Mouse (Mus musculus) ES-E14 (cell line): ENCODE data around the gene Pgs1. TPM values are rescaled to one million over a fixed set of nuclear protein-coding genes. Genes with fewer than 3 reads are reported as not detected.

ENCODE experiments used
- DNase-seq: peaks from one replicate; pipeline ENCODE4 v3.0.0-alpha.2; 2013; ENCODE audit warnings: low read depth, low spot score
- H3K27ac ChIP-seq: 2 replicates; pipeline ENCODE4 v1.5.1; 2012; ENCODE audit warnings: low read depth, mild to moderate bottlenecking, low read length, moderate library complexity, mixed read lengths; ENCODE audit not compliant: poor library complexity, insufficient read depth, severe bottlenecking
- H3K36me3 ChIP-seq: 2 replicates; pipeline ENCODE4 v1.6.1; 2012; ENCODE audit warnings: mild to moderate bottlenecking, low read length, moderate library complexity, mixed read lengths; ENCODE audit not compliant: control insufficient read depth, poor library complexity, insufficient read depth, severe bottlenecking
- H3K4me1 ChIP-seq, 2 experiments: fragments of 150-350 bp in 1 of 2; sonication (generic) in 1 of 2; 2 replicates each; pipeline ENCODE4 v1.6.1; 2012; ENCODE audit warnings: low read length in 2 of 2, mild to moderate bottlenecking in 1 of 2, mixed read lengths in 1 of 2; ENCODE audit not compliant: control insufficient read depth in 2 of 2, insufficient read depth in 2 of 2, poor library complexity in 1 of 2
- H3K4me3 ChIP-seq, 2 experiments: fragments of 150-350 bp in 1 of 2; sonication (generic) in 1 of 2; 2 replicates each; pipeline ENCODE4 v1.5.1; 2012; ENCODE audit warnings: low read length in 2 of 2, low read depth in 1 of 2, mild to moderate bottlenecking in 1 of 2, mixed read lengths in 1 of 2; ENCODE audit not compliant: insufficient read depth in 1 of 2, poor library complexity in 1 of 2, severe bottlenecking in 1 of 2
- H3K9ac ChIP-seq: 2 replicates; pipeline ENCODE4 v1.6.1; 2012; ENCODE audit warnings: low read depth, mild to moderate bottlenecking, low read length, mixed read lengths; ENCODE audit not compliant: poor library complexity, insufficient read depth, severe bottlenecking
- H3K9me3 ChIP-seq: fragments of 150-350 bp; sonication (generic); 2 replicates; pipeline ENCODE4 v1.6.1; 2012; ENCODE audit warnings: low read depth, mild to moderate bottlenecking, low read length; ENCODE audit not compliant: control insufficient read depth, insufficient read depth
- CHD2 ChIP-seq: IDR thresholded peaks from 2 replicates; pipeline ENCODE4 v1.6.1; 2014; ENCODE audit warnings: mild to moderate bottlenecking, low read depth, low read length, inconsistent platforms
- HCFC1 ChIP-seq: IDR thresholded peaks from 2 replicates; pipeline ENCODE4 v1.6.1; 2012; ENCODE audit warnings: low read length, inconsistent platforms, borderline replicate concordance; ENCODE audit not compliant: insufficient read depth
- MAFK ChIP-seq: IDR thresholded peaks from 2 replicates; pipeline ENCODE4 v1.6.1; 2014; ENCODE audit warnings: mild to moderate bottlenecking, low read depth, low read length, inconsistent platforms; ENCODE audit not compliant: insufficient read depth
- ZC3H11A ChIP-seq: IDR thresholded peaks from 2 replicates; pipeline ENCODE4 v1.6.1; 2012; ENCODE audit warnings: low read depth, mild to moderate bottlenecking, inconsistent platforms, low read length, borderline replicate concordance
- ZNF384 ChIP-seq: IDR thresholded peaks from 2 replicates; pipeline ENCODE4 v1.6.1; 2012; ENCODE audit warnings: low read depth, low read length, inconsistent platforms
- in situ Hi-C, 2 experiments: fragments of 600-800 bp; cut with MboI; formaldehyde crosslinking; loops; one replicate each; pipeline ENCODE4 v1.15.1; 2025; ENCODE audit warnings: low sequenced_read_pairs in 2 of 2, inconsistent platforms in 1 of 2; ENCODE audit not compliant: unreplicated experiment in 2 of 2
- total RNA-seq: library from RNA; depleted of rRNA; stranded (reverse); fragments of 300-350 nt; gene quantifications from 2 replicates; pipeline ENCODE4 v1.2.3, GENCODE M21; 2012

Gene Pgs1
- total RNA-seq, 1 experiment = 95.2 TPM

GRCm38 (mm10) chr11:118043293-118043907, 57.3 kb downstream of the Pgs1 start:
- no peak for TF ChIP-seq CHD2
- no peak for TF ChIP-seq ZNF384
- TF ChIP-seq ZC3H11A = no peak
- no peak for TF ChIP-seq MAFK
- TF ChIP-seq HCFC1 = no peak
- no peak for DNase-seq
- Histone ChIP-seq H3K4me1 (peaks cover 6 to 17% of the 10 kb centered on the region in 2 experiments), H3K36me3 (no peaks in the 10 kb centered on the region), H3K4me3 (no peak overlapping the region), H3K9me3 (no peaks in the 10 kb centered on the region), H3K27ac (no peak overlapping the region), H3K9ac (peak overlapping the region; percentile 33; the same call in 1 of the 2 replicates)
- in situ Hi-C loops = no loop called here

DNA sequence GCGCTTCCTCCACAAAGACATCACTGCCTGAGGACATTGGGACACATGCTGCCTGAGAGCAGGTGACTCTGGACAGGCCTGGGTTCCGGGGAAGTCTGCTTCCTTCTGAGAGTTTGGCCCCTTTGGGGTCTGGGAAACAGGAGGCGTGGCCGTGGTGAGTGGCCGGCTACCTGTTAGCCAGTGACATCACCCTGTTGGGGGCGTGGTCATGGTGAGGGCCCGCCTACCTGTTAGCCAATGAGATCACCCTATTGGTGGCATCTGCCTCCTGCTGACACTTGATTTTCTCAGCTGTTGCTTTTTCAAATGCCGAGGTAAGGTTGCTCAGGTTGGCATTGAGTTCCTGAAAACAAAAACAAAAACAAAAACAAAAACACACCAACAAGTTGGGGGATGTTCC, 63.5 kb downstream of the Pgs1 start:
- H3K36me3 ChIP-seq = no peaks in the 10 kb centered on the region
- TF ChIP-seq HCFC1 = no peak
- 0 out of 2 replicates have a peak, but pooled peaks have one; percentile 29 for TF ChIP-seq MAFK
- TF ChIP-seq CHD2 = 0 out of 2 replicates have a peak, but pooled peaks have one; percentile 43
- no peak for TF ChIP-seq ZNF384
- TF ChIP-seq ZC3H11A = no peak
- in situ Hi-C loops = no loop called here
- DNase-seq = peak; percentile 47
- peaks cover 3 to 18% of the 10 kb centered on the region in 2 experiments; a peak in 2 of 4 replicates for H3K4me1 ChIP-seq
- H3K27ac ChIP-seq = no peak overlapping the region
- H3K9ac ChIP-seq = no peak overlapping the region
- 0 out of 4 replicates have a peak overlapping the region, but pooled peaks of 1 of the 2 experiments have one; percentile 4 for H3K4me3 ChIP-seq
- no peaks in the 10 kb centered on the region for H3K9me3 ChIP-seq

DNA sequence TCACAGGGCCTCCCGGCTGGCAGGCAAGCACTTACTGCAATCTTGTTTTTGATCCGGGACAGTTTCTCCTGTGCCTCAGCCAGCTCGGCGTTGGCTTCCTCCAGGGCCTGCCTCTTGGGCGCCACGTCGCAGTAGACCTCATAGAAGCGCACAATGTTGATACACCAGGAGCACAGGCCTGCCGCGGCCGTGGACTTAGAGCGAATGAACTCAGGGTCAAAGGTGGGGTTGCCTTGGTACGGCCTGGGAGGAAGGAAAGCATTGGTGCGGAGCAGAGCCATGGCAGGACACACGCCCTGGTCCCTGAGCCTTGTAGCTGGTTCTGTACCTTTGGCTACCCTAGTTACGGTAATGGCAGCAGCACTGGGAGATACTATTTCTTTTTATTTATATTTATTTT, 64.1 kb downstream of the Pgs1 start:
- Histone ChIP-seq H3K27ac (no peak overlapping the region), H3K36me3 (no peaks in the 10 kb centered on the region), H3K4me1 (peaks cover 3 to 20% of the 10 kb centered on the region in 2 experiments; a peak in 2 of 4 replicates), H3K4me3 (0 out of 4 replicates have a peak overlapping the region, but pooled peaks of 1 of the 2 experiments have one; percentile 4), H3K9ac (no peak overlapping the region), H3K9me3 (no peaks in the 10 kb centered on the region)
- in situ Hi-C loops = no loop called here
- no peak for DNase-seq
- TF ChIP-seq CHD2 = no peak

- Histone ChIP-seq H3K4me3 (no peak overlapping the region), H3K27ac (no peak overlapping the region), H3K9ac (no peak overlapping the region), H3K36me3 (no peaks in the 10 kb centered on the region), H3K9me3 (no peaks in the 10 kb centered on the region), H3K4me1 (peaks cover 0 to 14% of the 10 kb centered on the region in 2 experiments; a peak in 1 of 4 replicates)
- no peak for TF ChIP-seq CHD2
- in situ Hi-C loops = no loop called here
- DNase-seq = no peak
These were observed 72.3 kb downstream of the Pgs1 start for GRCm38 (mm10) chr11:118058367-118058766.

DNA sequence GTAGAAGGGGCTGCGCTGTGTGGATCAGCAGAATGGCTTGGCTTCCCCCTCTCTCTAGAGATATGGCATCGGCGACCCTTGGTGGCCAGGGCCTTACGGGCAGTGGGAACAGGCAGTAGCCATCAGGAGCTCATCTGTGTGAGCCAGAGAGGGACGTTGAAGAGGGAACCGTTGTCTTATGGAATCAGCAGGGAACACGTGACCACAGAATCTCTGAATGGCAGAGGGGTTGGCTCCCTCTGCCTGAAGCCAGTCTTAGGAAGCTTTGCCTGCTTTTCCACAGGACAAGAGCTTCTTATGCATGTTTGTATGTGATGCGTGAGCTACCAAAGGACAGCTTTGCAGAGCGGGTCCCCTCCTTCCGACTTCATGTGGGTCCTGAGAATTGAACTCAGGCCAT, 72.8 kb downstream of the Pgs1 start:
- no peaks in the 10 kb centered on the region for H3K36me3 ChIP-seq
- H3K4me1 ChIP-seq = peaks cover 0 to 13% of the 10 kb centered on the region in 2 experiments; a peak in 2 of 4 replicates
- no peaks in the 10 kb centered on the region for H3K9me3 ChIP-seq
- H3K27ac ChIP-seq = no peak overlapping the region
- H3K4me3 ChIP-seq = no peak overlapping the region
- H3K9ac ChIP-seq = no peak overlapping the region
- TF ChIP-seq MAFK (no peak), HCFC1 (no peak), CHD2 (no peak), ZNF384 (no peak), ZC3H11A (no peak)
- in situ Hi-C loops = no loop called here
- no peak for DNase-seq
